Mouse (Mus musculus): ENCODE measurements around the gene Snca.
"Not testable (repeated sequence)": the region's sequence is repeated elsewhere in the genome, so short reads cannot be mapped to it uniquely, and the experiment has no call there.

The Snca gene

GRCm38 (mm10) chr6:60717566-60717965 is 112.1 kb downstream of the Snca start:
- DNase-seq: peak; percentile 60

- no peak for DNase-seq
These were observed 119.6 kb downstream of the Snca start for GRCm38 (mm10) chr6:60709997-60710471.

GRCm38 (mm10) chr6:60698072-60698471 is 131.6 kb downstream of the Snca start:
- no peak for DNase-seq

GRCm38 (mm10) chr6:60687048-60687447 is 142.6 kb downstream of the Snca start:
- DNase-seq: not testable (repeated sequence)

- DNase-seq: peak; percentile 15
These were observed 147.4 kb downstream of the Snca start for GRCm38 (mm10) chr6:60682233-60682632.

Data from right cerebral cortex, adult 18-20 months (tissue).